Mouse (Mus musculus): ENCODE results near the gene Zfp704. TPM values are rescaled to one million over a fixed set of nuclear protein-coding genes. Genes with fewer than 3 reads are reported as not detected.
A peak's percentile ranks its signal among the peaks of the same experiment; 100 is the strongest.

Gene Zfp704
- polyA plus RNA-seq, 1 experiment: 0.80 TPM

DNA sequence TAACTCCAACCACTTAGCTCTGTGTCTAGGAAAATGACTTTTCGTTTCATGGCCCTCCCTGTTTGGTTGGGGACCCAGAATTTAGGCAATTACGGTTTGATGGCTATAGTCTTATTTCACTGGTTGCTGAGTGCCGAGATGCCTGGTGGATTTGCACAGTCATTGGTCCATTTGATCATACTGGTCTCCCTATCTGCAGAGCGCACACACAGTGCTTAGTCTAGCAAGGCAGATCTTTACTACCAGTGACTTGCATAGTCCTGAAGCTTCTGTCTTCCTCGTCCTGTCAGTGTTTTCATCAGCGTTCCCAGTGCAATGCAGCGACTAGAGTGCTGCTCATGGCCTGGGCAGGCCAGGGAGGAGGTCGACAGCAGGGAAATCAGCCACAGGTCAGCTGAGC lies 4.1 kb upstream of the Zfp704 start:
- H3K36me3 ChIP-seq (ENCODE audit: control insufficient read depth, insufficient read depth): no peaks in the 10 kb centered on the region
- no peak for TF ChIP-seq TCF12 (IDR thresholded peaks at IDR 0.05; ENCODE audit: insufficient read depth, poor library complexity, severe bottlenecking)
- TF ChIP-seq E2F4 (IDR thresholded peaks at IDR 0.05; ENCODE audit: insufficient read depth): no peak
- TF ChIP-seq CEBPB (IDR thresholded peaks at IDR 0.05; ENCODE audit: insufficient read depth, poor library complexity, severe bottlenecking): no peak
- no peak for TF ChIP-seq MAX (IDR thresholded peaks at IDR 0.05; ENCODE audit: low read depth)
- TF ChIP-seq USF1 (IDR thresholded peaks at IDR 0.05; ENCODE audit: low read depth): no peak
- no peak for TF ChIP-seq MYOD1 (IDR thresholded peaks at IDR 0.05; ENCODE audit: control insufficient read depth in 1 of 3, insufficient read length in 2 of 3, low read depth in 2 of 3)
- TF ChIP-seq POLR2A (IDR thresholded peaks at IDR 0.05; ENCODE audit: insufficient read length, low read depth): no peak
- TF ChIP-seq TCF3 (IDR thresholded peaks at IDR 0.05; ENCODE audit: insufficient read length, low read depth): no peak
- no peak for TF ChIP-seq POLR2AphosphoS2 (IDR thresholded peaks at IDR 0.05; ENCODE audit: insufficient read length, low read depth)
- TF ChIP-seq MYOG (IDR thresholded peaks at IDR 0.05; ENCODE audit: control insufficient read depth in 1 of 3, insufficient read depth in 1 of 3, insufficient read length in 2 of 3, low read depth in 2 of 3): no peak
- no peak for TF ChIP-seq REST (IDR thresholded peaks at IDR 0.05; ENCODE audit: insufficient read depth, insufficient read length)
- TF ChIP-seq SRF (IDR thresholded peaks at IDR 0.05; ENCODE audit: control insufficient read depth, insufficient read length, low read depth): no peak
- H3K27me3 ChIP-seq (ENCODE audit: control insufficient read depth, insufficient read depth, insufficient read length): peaks cover 6% of the 10 kb centered on the region
- no peak overlapping the region for H3K4me3 ChIP-seq
- no peak overlapping the region for H3ac ChIP-seq (ENCODE audit: control insufficient read depth, insufficient read length)
- H3K79me2 ChIP-seq (ENCODE audit: control insufficient read depth, insufficient read depth): no peaks in the 10 kb centered on the region
- H3K4me2 ChIP-seq (ENCODE audit: low read depth): no peak overlapping the region

- H3ac ChIP-seq (ENCODE audit: control insufficient read depth, insufficient read length): no peak overlapping the region
- H3K36me3 ChIP-seq (ENCODE audit: control insufficient read depth, insufficient read depth): no peaks in the 10 kb centered on the region
- no peak overlapping the region for H3K4me2 ChIP-seq (ENCODE audit: low read depth)
- H3K79me2 ChIP-seq (ENCODE audit: control insufficient read depth, insufficient read depth): no peaks in the 10 kb centered on the region
- H3K4me3 ChIP-seq: no peak overlapping the region
- H3K27me3 ChIP-seq (ENCODE audit: control insufficient read depth, insufficient read depth, insufficient read length): peaks cover 6% of the 10 kb centered on the region
- TF ChIP-seq SRF (IDR thresholded peaks at IDR 0.05; ENCODE audit: control insufficient read depth, insufficient read length, low read depth) (no peak), TCF12 (IDR thresholded peaks at IDR 0.05; ENCODE audit: insufficient read depth, poor library complexity, severe bottlenecking) (no peak), TCF3 (IDR thresholded peaks at IDR 0.05; ENCODE audit: insufficient read length, low read depth) (no peak), MYOD1 (IDR thresholded peaks at IDR 0.05; ENCODE audit: control insufficient read depth in 1 of 3, insufficient read length in 2 of 3, low read depth in 2 of 3) (no peak), MYOG (IDR thresholded peaks at IDR 0.05; ENCODE audit: control insufficient read depth in 1 of 3, insufficient read depth in 1 of 3, insufficient read length in 2 of 3, low read depth in 2 of 3) (no peak), CEBPB (IDR thresholded peaks at IDR 0.05; ENCODE audit: insufficient read depth, poor library complexity, severe bottlenecking) (no peak), E2F4 (IDR thresholded peaks at IDR 0.05; ENCODE audit: insufficient read depth) (no peak), POLR2AphosphoS2 (IDR thresholded peaks at IDR 0.05; ENCODE audit: insufficient read length, low read depth) (no peak), REST (IDR thresholded peaks at IDR 0.05; ENCODE audit: insufficient read depth, insufficient read length) (no peak), USF1 (IDR thresholded peaks at IDR 0.05; ENCODE audit: low read depth) (no peak), POLR2A (IDR thresholded peaks at IDR 0.05; ENCODE audit: insufficient read length, low read depth) (no peak), MAX (IDR thresholded peaks at IDR 0.05; ENCODE audit: low read depth) (no peak)
Observed at GRCm38 (mm10) chr3:9611226-9611625, 1.3 kb upstream of the Zfp704 start.

DNA sequence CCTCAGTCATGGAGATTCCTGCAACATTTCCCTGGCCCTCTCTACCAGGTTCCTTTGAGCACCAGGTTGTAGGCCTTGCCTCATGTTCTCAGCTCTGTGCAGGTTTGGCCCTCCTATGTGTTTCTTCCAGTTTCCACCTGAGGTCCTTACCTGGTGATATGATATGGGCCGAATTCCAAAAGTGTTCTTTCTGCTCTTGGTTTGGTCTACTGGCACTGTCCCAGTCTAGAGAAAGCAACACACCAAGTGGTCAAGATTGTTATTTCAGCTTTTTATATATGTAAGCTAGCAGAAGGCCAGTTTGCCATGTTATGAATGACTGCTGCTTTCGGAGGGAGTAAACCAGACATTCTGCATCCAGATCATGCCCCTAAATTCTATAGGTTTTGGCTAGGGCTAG lies 541 bp upstream of the Zfp704 start:
- Histone ChIP-seq H3K79me2 (ENCODE audit: control insufficient read depth, insufficient read depth) (no peaks in the 10 kb centered on the region), H3K27me3 (ENCODE audit: control insufficient read depth, insufficient read depth, insufficient read length) (peaks cover 6% of the 10 kb centered on the region), H3K4me2 (ENCODE audit: low read depth) (peak overlapping the region; percentile 42), H3ac (ENCODE audit: control insufficient read depth, insufficient read length) (no peak overlapping the region), H3K36me3 (ENCODE audit: control insufficient read depth, insufficient read depth) (no peaks in the 10 kb centered on the region), H3K4me3 (peak overlapping the region; percentile 51)
- TF ChIP-seq MAX (IDR thresholded peaks at IDR 0.05; ENCODE audit: low read depth): no peak
- no peak for TF ChIP-seq TCF3 (IDR thresholded peaks at IDR 0.05; ENCODE audit: insufficient read length, low read depth)
- no peak for TF ChIP-seq MYOD1 (IDR thresholded peaks at IDR 0.05; ENCODE audit: control insufficient read depth in 1 of 3, insufficient read length in 2 of 3, low read depth in 2 of 3)
- TF ChIP-seq TCF12 (IDR thresholded peaks at IDR 0.05; ENCODE audit: insufficient read depth, poor library complexity, severe bottlenecking): no peak
- TF ChIP-seq POLR2AphosphoS2 (IDR thresholded peaks at IDR 0.05; ENCODE audit: insufficient read length, low read depth): no peak
- no peak for TF ChIP-seq E2F4 (IDR thresholded peaks at IDR 0.05; ENCODE audit: insufficient read depth)
- TF ChIP-seq USF1 (IDR thresholded peaks at IDR 0.05; ENCODE audit: low read depth): no peak
- no peak for TF ChIP-seq SRF (IDR thresholded peaks at IDR 0.05; ENCODE audit: control insufficient read depth, insufficient read length, low read depth)
- no peak for TF ChIP-seq POLR2A (IDR thresholded peaks at IDR 0.05; ENCODE audit: insufficient read length, low read depth)
- TF ChIP-seq REST (IDR thresholded peaks at IDR 0.05; ENCODE audit: insufficient read depth, insufficient read length): no peak
- TF ChIP-seq MYOG (IDR thresholded peaks at IDR 0.05; ENCODE audit: control insufficient read depth in 1 of 3, insufficient read depth in 1 of 3, insufficient read length in 2 of 3, low read depth in 2 of 3): no peak
- no peak for TF ChIP-seq CEBPB (IDR thresholded peaks at IDR 0.05; ENCODE audit: insufficient read depth, poor library complexity, severe bottlenecking)

GRCm38 (mm10) chr3:9608906-9609580 lies 842 bp downstream of the Zfp704 start:
- no peak for TF ChIP-seq CEBPB (IDR thresholded peaks at IDR 0.05; ENCODE audit: insufficient read depth, poor library complexity, severe bottlenecking)
- peak in 2 of 3 experiments; percentile 9 to 19 for TF ChIP-seq MYOG (IDR thresholded peaks at IDR 0.05; ENCODE audit: control insufficient read depth in 1 of 3, insufficient read depth in 1 of 3, insufficient read length in 2 of 3, low read depth in 2 of 3)
- no peak for TF ChIP-seq TCF12 (IDR thresholded peaks at IDR 0.05; ENCODE audit: insufficient read depth, poor library complexity, severe bottlenecking)
- no peak for TF ChIP-seq USF1 (IDR thresholded peaks at IDR 0.05; ENCODE audit: low read depth)
- no peak for TF ChIP-seq REST (IDR thresholded peaks at IDR 0.05; ENCODE audit: insufficient read depth, insufficient read length)
- peak in 1 of 3 experiments; percentile 25 for TF ChIP-seq MYOD1 (IDR thresholded peaks at IDR 0.05; ENCODE audit: control insufficient read depth in 1 of 3, insufficient read length in 2 of 3, low read depth in 2 of 3)
- no peak for TF ChIP-seq TCF3 (IDR thresholded peaks at IDR 0.05; ENCODE audit: insufficient read length, low read depth)
- no peak for TF ChIP-seq MAX (IDR thresholded peaks at IDR 0.05; ENCODE audit: low read depth)
- no peak for TF ChIP-seq POLR2A (IDR thresholded peaks at IDR 0.05; ENCODE audit: insufficient read length, low read depth)
- TF ChIP-seq SRF (IDR thresholded peaks at IDR 0.05; ENCODE audit: control insufficient read depth, insufficient read length, low read depth): no peak
- no peak for TF ChIP-seq POLR2AphosphoS2 (IDR thresholded peaks at IDR 0.05; ENCODE audit: insufficient read length, low read depth)
- no peak for TF ChIP-seq E2F4 (IDR thresholded peaks at IDR 0.05; ENCODE audit: insufficient read depth)
- no peaks in the 10 kb centered on the region for H3K36me3 ChIP-seq (ENCODE audit: control insufficient read depth, insufficient read depth)
- H3K4me2 ChIP-seq (ENCODE audit: low read depth): peak overlapping the region; percentile 81
- peaks cover 6% of the 10 kb centered on the region for H3K27me3 ChIP-seq (ENCODE audit: control insufficient read depth, insufficient read depth, insufficient read length)
- peak overlapping the region; percentile 51 for H3K4me3 ChIP-seq
- no peaks in the 10 kb centered on the region for H3K79me2 ChIP-seq (ENCODE audit: control insufficient read depth, insufficient read depth)
- peak overlapping the region; percentile 94 for H3ac ChIP-seq (ENCODE audit: control insufficient read depth, insufficient read length)
